ENCODE assay signal across 8 mouse cellular contexts in genomic region chrX:7763631-7764393, GRCm38 (mm10). TPM values are rescaled to one million over a fixed set of nuclear protein-coding genes. Genes with fewer than 3 reads are reported as not detected.
DNase-seq lines count a peak whose midpoint lies in the region; ATAC-seq and TF ChIP-seq lines count a peak whose summit lies in the region.

No protein-coding gene starts in this region.

- WGBS in forebrain, embryonic 14.5 days, result 26% methylated on average over 22 of the region's 22 CpGs
- WGBS in hindbrain, embryonic 16.5 days, result 18% methylated on average over 21 of the region's 22 CpGs
- 9% methylated on average over 22 of the region's 22 CpGs for WGBS in liver, embryonic 13.5 days (ENCODE audit: insufficient replicate concordance)

- no peak overlapping the region for H3K27ac ChIP-seq in forebrain, embryonic 14.5 days (ENCODE audit: low read depth, low read length)
- H3K27ac ChIP-seq in hindbrain, embryonic 16.5 days (ENCODE audit: low read depth, low read length), result no peak overlapping the region; the same call in 1 of the 2 replicates
- H3K27ac ChIP-seq in liver, embryonic 13.5 days, result peak overlapping the region; percentile 74

- peak; percentile 29 for DNase-seq in gastrocnemius, postnatal 14 days
- DNase-seq in gastrocnemius, adult 18-20 months (ENCODE audit: low spot score), result no peak
- peak; percentile 73 for DNase-seq in NIH3T3 (ENCODE audit: low read depth)
- peak; percentile 9 for DNase-seq in forebrain, embryonic 14.5 days (ENCODE audit: low spot score)
- DNase-seq in liver, embryonic 13.5 days, result no peak
- DNase-seq in c-Kit-positive CD71-positive TER-119-positive erythroid progenitor cells, embryonic 14.5 days (ENCODE audit: low spot score), result no peak

- H3ac ChIP-seq in myocyte (ENCODE audit: control insufficient read depth, insufficient read length), result no peak overlapping the region

- H3K9me3 ChIP-seq in forebrain, embryonic 14.5 days (replicated peaks; ENCODE audit: control insufficient read depth, low read length), result no peaks in the 10 kb centered on the region
- H3K9me3 ChIP-seq in hindbrain, embryonic 16.5 days (ENCODE audit: control insufficient read depth, low read length), result no peaks in the 10 kb centered on the region
- no peaks in the 10 kb centered on the region for H3K9me3 ChIP-seq in liver, embryonic 13.5 days (replicated peaks)

- peaks cover 9% of the 10 kb centered on the region; the same call in 1 of the 2 replicates for H3K36me3 ChIP-seq in forebrain, embryonic 14.5 days (ENCODE audit: control insufficient read depth, insufficient read depth, low read length)
- H3K36me3 ChIP-seq in hindbrain, embryonic 16.5 days (ENCODE audit: control insufficient read depth, insufficient read depth, low read length), result peaks cover 2% of the 10 kb centered on the region; the same call in 1 of the 2 replicates
- H3K36me3 ChIP-seq in liver, embryonic 13.5 days, result peaks cover 23% of the 10 kb centered on the region
- peaks cover 4% of the 10 kb centered on the region for H3K36me3 ChIP-seq in myocyte (ENCODE audit: control insufficient read depth, insufficient read depth)

- H3K4me2 ChIP-seq in forebrain, embryonic 14.5 days (ENCODE audit: low read length), result peak overlapping the region; percentile 63
- peak overlapping the region; percentile 67 for H3K4me2 ChIP-seq in hindbrain, embryonic 16.5 days (ENCODE audit: low read length)
- peak overlapping the region; percentile 84 for H3K4me2 ChIP-seq in liver, embryonic 13.5 days
- H3K4me2 ChIP-seq in myocyte (ENCODE audit: low read depth), result peak overlapping the region; percentile 73

- no peak for ATAC-seq in forebrain, embryonic 14.5 days
- no peak; the same call in 1 of the 2 replicates for ATAC-seq in hindbrain, embryonic 16.5 days
- no peak for ATAC-seq in liver, embryonic 13.5 days (ENCODE audit: low read depth)

- H3K4me1 ChIP-seq in forebrain, embryonic 14.5 days (ENCODE audit: control insufficient read depth, insufficient read depth, low read length), result peaks cover 7% of the 10 kb centered on the region; the same call in 1 of the 2 replicates
- peaks cover 12% of the 10 kb centered on the region for H3K4me1 ChIP-seq in hindbrain, embryonic 16.5 days (ENCODE audit: control insufficient read depth, insufficient read depth, low read depth, low read length)
- peaks cover 45% of the 10 kb centered on the region for H3K4me1 ChIP-seq in liver, embryonic 13.5 days (replicated peaks)

- TF ChIP-seq POLR2A in myocyte (IDR thresholded peaks at IDR 0.05; ENCODE audit: insufficient read length, low read depth), result peak; percentile 38

- no peaks in the 10 kb centered on the region for H3K27me3 ChIP-seq in forebrain, embryonic 14.5 days (replicated peaks; ENCODE audit: control insufficient read depth, insufficient read depth, low read length)
- H3K27me3 ChIP-seq in hindbrain, embryonic 16.5 days (replicated peaks; ENCODE audit: control insufficient read depth, insufficient read depth, low read length), result no peaks in the 10 kb centered on the region
- H3K27me3 ChIP-seq in liver, embryonic 13.5 days, result no peaks in the 10 kb centered on the region
- H3K27me3 ChIP-seq in myocyte (ENCODE audit: control insufficient read depth, insufficient read depth, insufficient read length), result no peaks in the 10 kb centered on the region

- intact Hi-C loops in gastrocnemius, postnatal 14 days (cut with DNase I; ENCODE audit: low total_unique reads), result no loop called here

- peak overlapping the region; percentile 53 for H3K4me3 ChIP-seq in forebrain, embryonic 14.5 days (ENCODE audit: low read depth, low read length)
- peak overlapping the region; percentile 65 for H3K4me3 ChIP-seq in hindbrain, embryonic 16.5 days (ENCODE audit: low read length)
- H3K4me3 ChIP-seq in liver, embryonic 13.5 days (replicated peaks), result peak overlapping the region; percentile 73
- H3K4me3 ChIP-seq in myocyte, result peak overlapping the region; percentile 62

- H3K9ac ChIP-seq in forebrain, embryonic 14.5 days (ENCODE audit: low read length), result peak overlapping the region; percentile 62
- H3K9ac ChIP-seq in hindbrain, embryonic 16.5 days (ENCODE audit: low read depth, low read length), result peak overlapping the region; percentile 72
- H3K9ac ChIP-seq in liver, embryonic 13.5 days, result peak overlapping the region; percentile 78

- H3K79me2 ChIP-seq in myocyte (ENCODE audit: control insufficient read depth, insufficient read depth), result peaks cover 13% of the 10 kb centered on the region

TF ChIP-seq in myocyte, 11 proteins besides CTCF, POLR2A, EP300 and RAD21:
- TF ChIP-seq MYOG (IDR thresholded peaks at IDR 0.05; ENCODE audit: control insufficient read depth in 1 of 3, insufficient read depth in 1 of 3, insufficient read length in 2 of 3, low read depth in 2 of 3) (no peak), POLR2AphosphoS2 (IDR thresholded peaks at IDR 0.05; ENCODE audit: insufficient read length, low read depth) (peak; percentile 61), MAX (IDR thresholded peaks at IDR 0.05; ENCODE audit: low read depth) (no peak), TCF12 (IDR thresholded peaks at IDR 0.05; ENCODE audit: insufficient read depth, poor library complexity, severe bottlenecking) (no peak), TCF3 (IDR thresholded peaks at IDR 0.05; ENCODE audit: insufficient read length, low read depth) (no peak), SRF (IDR thresholded peaks at IDR 0.05; ENCODE audit: control insufficient read depth, insufficient read length, low read depth) (peak; percentile 58), E2F4 (IDR thresholded peaks at IDR 0.05; ENCODE audit: insufficient read depth) (no peak), CEBPB (IDR thresholded peaks at IDR 0.05; ENCODE audit: insufficient read depth, poor library complexity, severe bottlenecking) (0 out of 2 replicates have a peak, but pooled peaks have one; percentile 12)

RNA-seq across cellular contexts. Expression of gene Tfe3, which starts 1.5 kb away (rescaled TPM):
- 1 to 10 TPM; 8.8 to 9.7 TPM for total RNA-seq in gastrocnemius, postnatal 14 days (2021)
- total RNA-seq in gastrocnemius, adult 18-20 months (2021), result 1 to 10 TPM; 7.9 to 9.2 TPM
- polyA plus RNA-seq in forebrain, embryonic 14.5 days (2014; fragmentation: Nextera tagmentation; extraction: Ambion mirVana), result 16.1 and 23.9 TPM in 2 replicates
- polyA plus RNA-seq in hindbrain, embryonic 16.5 days (2015; fragmentation: Nextera tagmentation; extraction: Ambion mirVana), result 20.4 and 25.3 TPM in 2 replicates
- polyA plus RNA-seq in liver, embryonic 13.5 days (2015; fragmentation: Nextera tagmentation; extraction: Ambion mirVana), result 8.9 and 10.1 TPM in 2 replicates
- polyA plus RNA-seq in myocyte (2012; fragmentation: generic; extraction: Trizol), result 31.9 TPM

RNA-seq across cellular contexts. Expression of gene Ccdc120, which starts 13.1 kb away (rescaled TPM):
- total RNA-seq in gastrocnemius, postnatal 14 days (2021), result 1 to 10 TPM in 1 of 2 experiments, under 1 TPM in 1; 0.86 to 1.8 TPM
- total RNA-seq in gastrocnemius, adult 18-20 months (2021), result under 1 TPM; 0.34 to 0.50 TPM
- 43.8 and 45.3 TPM in 2 replicates for polyA plus RNA-seq in forebrain, embryonic 14.5 days (2014; fragmentation: Nextera tagmentation; extraction: Ambion mirVana)
- polyA plus RNA-seq in hindbrain, embryonic 16.5 days (2015; fragmentation: Nextera tagmentation; extraction: Ambion mirVana), result 52.8 and 55.8 TPM in 2 replicates
- 1.7 TPM in 2 replicates for polyA plus RNA-seq in liver, embryonic 13.5 days (2015; fragmentation: Nextera tagmentation; extraction: Ambion mirVana)
- polyA plus RNA-seq in myocyte (2012; fragmentation: generic; extraction: Trizol), result 2.4 TPM

RNA-seq across cellular contexts. Expression of gene Gripap1, which starts 25.8 kb away (rescaled TPM):
- 10 to 100 TPM; 16.8 to 17.4 TPM for total RNA-seq in gastrocnemius, postnatal 14 days (2021)
- 10 to 100 TPM; 16.7 to 19.5 TPM for total RNA-seq in gastrocnemius, adult 18-20 months (2021)
- 44.0 and 50.4 TPM in 2 replicates for polyA plus RNA-seq in forebrain, embryonic 14.5 days (2014; fragmentation: Nextera tagmentation; extraction: Ambion mirVana)
- 61.5 and 71.9 TPM in 2 replicates for polyA plus RNA-seq in hindbrain, embryonic 16.5 days (2015; fragmentation: Nextera tagmentation; extraction: Ambion mirVana)
- 30.6 and 32.3 TPM in 2 replicates for polyA plus RNA-seq in liver, embryonic 13.5 days (2015; fragmentation: Nextera tagmentation; extraction: Ambion mirVana)
- 19.8 TPM for polyA plus RNA-seq in myocyte (2012; fragmentation: generic; extraction: Trizol)

RNA-seq across cellular contexts. Expression of gene Praf2, which starts 35.6 kb away (rescaled TPM):
- total RNA-seq in gastrocnemius, postnatal 14 days (2021), result 1 to 10 TPM; 6.1 to 9.0 TPM
- total RNA-seq in gastrocnemius, adult 18-20 months (2021), result 1 to 10 TPM; 5.0 to 5.6 TPM
- 139 and 145 TPM in 2 replicates for polyA plus RNA-seq in forebrain, embryonic 14.5 days (2014; fragmentation: Nextera tagmentation; extraction: Ambion mirVana)
- 143 and 144 TPM in 2 replicates for polyA plus RNA-seq in hindbrain, embryonic 16.5 days (2015; fragmentation: Nextera tagmentation; extraction: Ambion mirVana)
- polyA plus RNA-seq in liver, embryonic 13.5 days (2015; fragmentation: Nextera tagmentation; extraction: Ambion mirVana), result 8.3 and 9.1 TPM in 2 replicates
- polyA plus RNA-seq in myocyte (2012; fragmentation: generic; extraction: Trizol), result 64.4 TPM

RNA-seq across cellular contexts. Expression of gene Gm45208, which starts 41.8 kb away (rescaled TPM):
- total RNA-seq in gastrocnemius, postnatal 14 days (2021), result not detected
- total RNA-seq in gastrocnemius, adult 18-20 months (2021), result under 1 TPM in 1 of 2 experiments, not detected in 1; 0.45 TPM
- not detected in 2 replicates for polyA plus RNA-seq in forebrain, embryonic 14.5 days (2014; fragmentation: Nextera tagmentation; extraction: Ambion mirVana)
- polyA plus RNA-seq in hindbrain, embryonic 16.5 days (2015; fragmentation: Nextera tagmentation; extraction: Ambion mirVana), result not detected in 2 replicates
- 0.25 TPM in 1 of 2 replicates, not detected in the other for polyA plus RNA-seq in liver, embryonic 13.5 days (2015; fragmentation: Nextera tagmentation; extraction: Ambion mirVana)
- polyA plus RNA-seq in myocyte (2012; fragmentation: generic; extraction: Trizol), result 0.64 TPM

Comparison
In these comparisons a context has a peak if more than half of its experiments do, and no peak if none do; other contexts are left out.
1. DNase-seq: peak in gastrocnemius, postnatal 14 days (single experiment), NIH3T3 (single experiment) and forebrain, embryonic 14.5 days (single experiment); none in gastrocnemius, adult 18-20 months (single experiment), liver, embryonic 13.5 days (single experiment) and c-Kit-positive CD71-positive TER-119-positive erythroid progenitor cells, embryonic 14.5 days (single experiment).
2. RNA of gene Ccdc120, which starts 13.1 kb away (polyA plus RNA-seq): 52.8 to 55.8 TPM in hindbrain, embryonic 16.5 days and 43.8 to 45.3 TPM in forebrain, embryonic 14.5 days; 2.4 TPM in myocyte (single experiment) and 1.7 TPM in liver, embryonic 13.5 days; every median in the first group is over 10 times any median in the second.
3. Peak in every context shown above with its lines, with median percentiles within 50 percentile points of each other: H3K4me2 ChIP-seq, H3K4me3 ChIP-seq and H3K9ac ChIP-seq.